Mouse (Mus musculus): ENCODE measurements around the gene Slc22a15.
A peak's percentile ranks its signal among the peaks of the same experiment; 100 is the strongest.

The Slc22a15 gene

GRCm38 (mm10) chr3:101916525-101916924 is 7.7 kb downstream of the Slc22a15 start:
- DNase-seq = no peak

- DNase-seq = peak; percentile 75
These were observed 9.0 kb downstream of the Slc22a15 start for GRCm38 (mm10) chr3:101915048-101915801.

GRCm38 (mm10) chr3:101914266-101914665 is 10.0 kb downstream of the Slc22a15 start:
- DNase-seq = no peak

DNA sequence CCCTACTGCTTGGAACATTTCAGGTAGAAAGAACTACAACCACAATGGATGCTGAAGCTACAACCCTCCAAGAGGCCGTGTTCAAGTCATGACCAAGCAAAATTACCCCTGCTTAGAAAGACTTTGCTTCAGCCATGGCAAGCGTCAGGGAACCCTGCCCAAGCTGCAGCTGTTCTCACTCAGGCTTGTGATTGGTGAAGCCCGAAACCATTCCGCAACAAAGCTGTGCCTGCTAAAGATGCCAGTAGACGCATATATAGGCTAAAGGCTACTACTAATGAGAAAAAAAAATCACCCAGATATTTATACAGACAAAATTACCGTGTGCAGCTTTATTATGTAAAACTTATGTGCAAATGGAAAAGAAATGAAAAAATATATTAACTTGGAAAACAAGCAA is 12.2 kb downstream of the Slc22a15 start:
- peak; percentile 55 to 61 for DNase-seq

DNA sequence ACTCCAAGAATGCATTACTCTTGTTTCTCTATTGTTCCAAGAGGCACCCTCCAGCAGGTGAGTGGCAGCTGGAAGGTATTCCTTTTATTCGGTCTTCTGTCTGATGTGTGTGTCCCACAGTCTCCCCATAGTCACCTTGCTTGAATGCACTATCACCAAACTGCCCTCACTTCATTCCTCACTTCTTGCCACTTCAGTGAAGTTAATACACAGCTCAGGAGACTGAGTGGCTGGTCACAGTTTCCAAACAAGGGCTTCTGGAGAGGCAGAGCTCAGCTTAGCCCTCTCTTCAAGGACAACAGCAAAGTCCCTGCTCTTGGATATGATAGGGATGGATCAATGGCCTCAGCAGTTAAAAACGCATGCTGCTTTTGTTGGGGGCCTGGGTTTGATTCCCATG is 17.2 kb downstream of the Slc22a15 start:
- DNase-seq = no peak

GRCm38 (mm10) chr3:101904776-101905175 is 19.5 kb downstream of the Slc22a15 start:
- DNase-seq = no peak

- no peak for DNase-seq
These were observed 21.2 kb downstream of the Slc22a15 start for GRCm38 (mm10) chr3:101903091-101903490.

GRCm38 (mm10) chr3:101902344-101902743 is 21.9 kb downstream of the Slc22a15 start:
- DNase-seq = no peak

DNA sequence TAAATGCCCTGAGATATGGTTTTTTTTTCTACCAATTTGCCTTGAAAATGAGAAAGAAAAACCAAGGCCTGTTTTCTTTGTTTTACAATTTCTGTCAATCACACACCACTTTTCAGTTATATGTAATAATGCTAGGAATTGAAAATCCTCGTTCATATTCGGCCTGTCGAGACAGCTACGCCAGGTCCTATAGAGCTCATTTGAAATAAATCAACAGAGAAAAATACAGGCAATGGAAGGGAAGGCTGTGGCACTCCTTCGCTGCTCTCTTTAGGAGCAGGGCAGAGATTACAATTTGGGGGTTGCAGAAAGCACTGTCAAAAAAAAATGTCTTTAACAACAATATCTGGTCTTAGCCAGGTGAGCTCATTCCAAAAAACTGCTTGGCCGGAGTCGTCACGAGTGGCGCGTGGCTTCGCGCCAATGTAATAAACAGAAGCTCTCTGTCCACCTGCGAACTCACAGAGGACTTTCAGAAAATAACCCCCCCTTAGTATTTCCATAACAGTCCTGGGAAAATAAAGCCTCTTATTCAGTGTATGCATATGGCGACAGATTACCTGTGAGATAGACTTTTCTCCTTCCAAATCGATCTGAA is 26.8 kb downstream of the Slc22a15 start:
- DNase-seq = peak; percentile 50 to 59

GRCm38 (mm10) chr3:101896893-101897292 is 27.4 kb downstream of the Slc22a15 start:
- DNase-seq = peak; percentile 92

GRCm38 (mm10) chr3:101895376-101895910 is 28.8 kb downstream of the Slc22a15 start:
- no peak for DNase-seq

DNA sequence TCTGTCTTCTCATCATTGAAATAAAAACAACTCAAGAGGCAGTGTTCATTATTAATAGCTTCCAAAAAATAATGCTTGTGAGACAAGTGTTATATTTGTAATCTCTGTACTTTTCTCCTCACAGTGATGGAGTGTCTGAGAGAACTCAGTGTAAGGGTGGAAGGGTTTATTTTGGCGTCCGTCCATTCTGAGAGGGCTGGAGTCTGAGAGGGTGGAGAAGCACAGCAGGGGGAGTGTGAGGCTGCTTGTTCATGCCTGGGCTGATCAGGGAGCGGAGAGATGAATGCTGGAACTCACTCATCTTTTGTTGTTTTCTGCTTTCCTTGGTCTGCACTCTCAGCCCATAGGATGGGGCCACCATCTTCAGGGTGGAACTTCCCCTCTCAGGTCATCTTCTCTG is 38.7 kb downstream of the Slc22a15 start:
- peak; percentile 83 to 89 for DNase-seq

DNA sequence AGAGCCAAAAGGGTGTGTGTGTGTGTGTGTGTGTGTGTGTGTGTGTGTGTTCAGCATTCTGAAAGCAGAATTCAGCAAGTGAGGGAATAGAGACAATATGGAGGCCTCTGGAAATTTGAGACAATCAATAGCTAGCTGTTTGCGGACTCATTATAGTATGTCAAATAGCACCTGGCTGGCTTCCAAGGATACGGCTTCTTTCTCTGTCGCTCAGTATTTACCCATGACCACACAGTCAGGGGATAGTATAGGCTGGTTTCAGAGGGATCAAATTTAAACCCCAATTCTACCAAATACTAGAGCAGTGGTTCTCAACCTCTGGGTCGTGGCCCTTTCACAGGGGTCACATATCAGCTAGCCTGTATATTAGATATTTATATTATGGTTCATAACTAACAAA is 39.2 kb downstream of the Slc22a15 start:
- peak; percentile 63 to 64 for DNase-seq

- DNase-seq = no peak
These were observed 40.4 kb downstream of the Slc22a15 start for GRCm38 (mm10) chr3:101883902-101884301.

DNA sequence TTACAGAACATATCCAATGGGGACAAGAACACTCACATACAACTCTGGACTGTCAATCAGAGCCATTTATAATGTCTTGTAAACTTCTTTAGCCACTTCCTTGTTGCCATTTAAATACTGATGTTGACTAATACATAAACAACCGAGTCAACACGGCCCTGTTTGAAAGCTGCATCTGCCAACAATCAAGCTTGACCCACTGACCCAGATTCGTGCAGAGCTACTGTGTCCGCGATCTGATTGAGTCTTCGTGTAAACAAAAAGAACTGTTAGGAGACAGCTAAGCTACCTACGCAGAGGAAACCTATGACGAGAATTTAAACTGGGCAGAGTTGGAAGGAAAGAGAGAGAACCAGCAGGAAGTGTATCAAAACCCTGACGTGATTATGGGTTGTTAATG is 42.5 kb downstream of the Slc22a15 start:
- no peak for DNase-seq

- DNase-seq = no peak
These were observed 43.4 kb downstream of the Slc22a15 start for GRCm38 (mm10) chr3:101880818-101881217.

DNA sequence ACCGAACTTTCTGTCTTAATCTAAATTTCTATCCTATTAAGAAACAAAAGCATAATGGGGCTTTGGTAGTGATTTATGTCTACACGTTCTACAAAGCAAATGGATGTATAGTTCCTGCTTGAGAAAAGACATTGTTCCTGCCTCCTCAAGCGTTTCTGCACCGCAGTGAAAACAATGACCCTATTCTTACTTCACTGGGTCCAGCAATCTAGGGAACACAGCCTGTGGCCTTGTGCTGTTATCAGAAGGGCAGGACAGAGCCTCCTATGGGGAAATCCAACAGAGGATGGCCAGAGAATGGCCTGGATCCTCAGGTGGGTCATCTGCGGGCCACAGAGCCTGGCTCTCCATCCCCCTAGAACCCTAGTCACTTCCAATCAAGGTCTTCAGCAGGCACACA is 46.1 kb downstream of the Slc22a15 start:
- DNase-seq = no peak

GRCm38 (mm10) chr3:101876459-101877285 is 47.6 kb downstream of the Slc22a15 start:
- DNase-seq = no peak

- DNase-seq = no peak
These were observed 48.9 kb downstream of the Slc22a15 start for GRCm38 (mm10) chr3:101875258-101875920.

DNA sequence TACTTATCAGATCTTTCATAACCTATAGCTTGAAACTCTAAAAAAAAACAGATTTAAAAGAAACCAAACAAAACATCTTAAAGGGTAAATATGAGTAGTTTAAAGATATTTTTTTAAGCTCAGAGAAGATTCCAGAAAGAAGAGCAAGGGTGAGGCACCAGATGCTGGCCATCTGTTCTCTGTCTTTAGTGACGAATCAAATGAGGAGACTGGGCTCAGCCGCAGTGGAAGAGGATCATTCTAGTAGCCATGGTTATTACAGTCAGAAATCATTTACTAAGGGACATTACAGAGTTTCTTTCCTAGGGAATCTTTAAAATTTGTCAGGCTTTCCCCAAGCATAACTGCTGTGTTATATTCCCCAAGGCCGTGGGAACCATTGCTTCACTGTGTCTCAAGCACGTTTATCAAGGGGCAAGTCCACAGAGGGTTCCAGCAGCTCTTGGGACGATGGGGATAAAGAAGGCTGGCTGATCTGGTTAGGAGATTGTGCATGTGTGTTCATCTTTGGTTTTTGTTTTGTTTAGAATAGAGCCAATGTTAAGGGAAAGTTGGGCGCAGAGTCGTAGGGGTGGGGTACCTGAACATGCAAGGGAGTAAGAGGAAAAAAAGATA is 51.1 kb downstream of the Slc22a15 start:
- DNase-seq = peak; percentile 50 to 51

GRCm38 (mm10) chr3:101871951-101872350 is 52.3 kb downstream of the Slc22a15 start:
- DNase-seq = no peak

DNA sequence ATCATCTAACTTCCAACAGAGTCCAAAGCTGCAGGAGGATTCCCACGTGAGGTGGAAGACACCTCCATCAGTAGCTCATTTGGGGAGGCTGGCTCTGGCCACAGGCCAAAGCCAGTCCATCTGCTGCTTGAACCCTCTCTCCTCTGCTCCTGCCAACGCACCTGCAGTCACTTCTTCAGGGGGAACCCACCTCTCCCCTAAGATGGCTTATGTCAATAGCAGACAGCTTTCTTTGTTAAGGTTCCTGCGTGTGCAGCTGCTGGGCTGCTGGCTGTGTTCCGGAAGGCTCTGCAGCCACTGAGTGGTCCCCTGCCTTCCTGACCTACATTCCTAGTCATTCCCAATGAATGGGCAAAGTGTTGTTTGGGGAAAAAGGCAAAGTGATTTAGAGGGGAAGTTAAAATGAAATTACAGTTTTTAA is 57.2 kb downstream of the Slc22a15 start:
- DNase-seq = peak; percentile 83 to 88
